Mouse (Mus musculus): ENCODE data around the gene Dclk3.

- no peak for TF ChIP-seq CEBPB (IDR thresholded peaks at IDR 0.05; ENCODE audit: insufficient read depth, poor library complexity, severe bottlenecking)
- no peak for TF ChIP-seq POLR2A (IDR thresholded peaks at IDR 0.05; ENCODE audit: insufficient read length, low read depth)
- no peak for TF ChIP-seq TCF3 (IDR thresholded peaks at IDR 0.05; ENCODE audit: insufficient read length, low read depth)
- TF ChIP-seq MAX (IDR thresholded peaks at IDR 0.05; ENCODE audit: low read depth), result no peak
- TF ChIP-seq E2F4 (IDR thresholded peaks at IDR 0.05; ENCODE audit: insufficient read depth), result no peak
- no peak for TF ChIP-seq TCF12 (IDR thresholded peaks at IDR 0.05; ENCODE audit: insufficient read depth, poor library complexity, severe bottlenecking)
- TF ChIP-seq USF1 (IDR thresholded peaks at IDR 0.05; ENCODE audit: low read depth), result no peak
Observed at GRCm38 (mm10) chr9:111391036-111391435, 47.8 kb upstream of the Dclk3 start.
